Mouse (Mus musculus) embryonic facial prominence, embryonic 11.5 days (tissue): Measurements from ENCODE around the gene Mybbp1a. TPM values are rescaled to one million over a fixed set of nuclear protein-coding genes. Genes with fewer than 3 reads are reported as not detected.

Source experiments
- ATAC-seq: fragments of 200-750 bp; cut with Nextera tagmentation; replicated peaks from 2 replicates; pipeline ENCODE4 v1.8.0; 2017; ENCODE audit warnings: low read depth; ENCODE audit not compliant: insufficient number of reproducible peaks, low FRiP score, low TSS enrichment
- DNase-seq: peaks from one replicate; pipeline ENCODE4 v3.0.0-alpha.2; 2015; ENCODE audit warnings: low spot score
- H3K27ac ChIP-seq: fragments of 300-500 bp; sonication (generic); replicated peaks from 2 replicates; pipeline ENCODE4 v1.5.1; 2014; ENCODE audit warnings: mild to moderate bottlenecking, low read depth, low read length, control low read depth
- H3K27me3 ChIP-seq: fragments of 300-500 bp; sonication (generic); 2 replicates; pipeline ENCODE4 v1.6.1; 2014; ENCODE audit warnings: mild to moderate bottlenecking, low read length, moderate library complexity, mixed read lengths; ENCODE audit not compliant: control insufficient read depth, insufficient read depth
- H3K36me3 ChIP-seq: fragments of 300-500 bp; sonication (generic); replicated peaks from 2 replicates; pipeline ENCODE4 v1.6.1; 2014; ENCODE audit warnings: low read depth, mild to moderate bottlenecking, low read length, moderate library complexity, mixed read lengths; ENCODE audit not compliant: control insufficient read depth, insufficient read depth
- H3K4me1 ChIP-seq: fragments of 300-500 bp; sonication (generic); 2 replicates; pipeline ENCODE4 v1.6.1; 2014; ENCODE audit warnings: low read length, mixed read lengths; ENCODE audit not compliant: control insufficient read depth, insufficient read depth
- H3K4me2 ChIP-seq: fragments of 300-500 bp; sonication (generic); 2 replicates; pipeline ENCODE4 v1.6.1; 2014; ENCODE audit warnings: low read depth, mild to moderate bottlenecking, control low read depth, low read length, moderate library complexity
- H3K4me3 ChIP-seq: fragments of 300-500 bp; sonication (generic); 2 replicates; pipeline ENCODE4 v1.5.1; 2014; ENCODE audit warnings: low read depth, low read length, control low read depth
- H3K9ac ChIP-seq: fragments of 300-500 bp; sonication (generic); replicated peaks from 2 replicates; pipeline ENCODE4 v1.6.1; 2014; ENCODE audit warnings: mild to moderate bottlenecking, control low read depth, low read length
- H3K9me3 ChIP-seq: fragments of 300-500 bp; sonication (generic); replicated peaks from 2 replicates; pipeline ENCODE4 v1.6.1; 2016; ENCODE audit warnings: mild to moderate bottlenecking, low read length, inconsistent platforms, mixed read lengths; ENCODE audit not compliant: control insufficient read depth
- whole genome bisulfite sequencing: fragments of 180-500 bp; shearing (Covaris S2); extraction: QIAGEN DNeasy Blood & Tissue Kit; methylation state at CpG from one replicate; pipeline ENCODE4 v1.1.7; 2014; 5-methylcytosine and 5-hydroxymethylcytosine counted together
- polyA plus RNA-seq: library from polyadenylated mRNA; unstranded; fragments of >200 nt; fragmentation: Nextera tagmentation; extraction: Ambion mirVana; gene quantifications from 2 replicates; pipeline ENCODE4 v1.2.1, GENCODE M21; 2014

Gene Mybbp1a
- polyA plus RNA-seq, result 171 and 191 TPM in 2 replicates

DNA sequence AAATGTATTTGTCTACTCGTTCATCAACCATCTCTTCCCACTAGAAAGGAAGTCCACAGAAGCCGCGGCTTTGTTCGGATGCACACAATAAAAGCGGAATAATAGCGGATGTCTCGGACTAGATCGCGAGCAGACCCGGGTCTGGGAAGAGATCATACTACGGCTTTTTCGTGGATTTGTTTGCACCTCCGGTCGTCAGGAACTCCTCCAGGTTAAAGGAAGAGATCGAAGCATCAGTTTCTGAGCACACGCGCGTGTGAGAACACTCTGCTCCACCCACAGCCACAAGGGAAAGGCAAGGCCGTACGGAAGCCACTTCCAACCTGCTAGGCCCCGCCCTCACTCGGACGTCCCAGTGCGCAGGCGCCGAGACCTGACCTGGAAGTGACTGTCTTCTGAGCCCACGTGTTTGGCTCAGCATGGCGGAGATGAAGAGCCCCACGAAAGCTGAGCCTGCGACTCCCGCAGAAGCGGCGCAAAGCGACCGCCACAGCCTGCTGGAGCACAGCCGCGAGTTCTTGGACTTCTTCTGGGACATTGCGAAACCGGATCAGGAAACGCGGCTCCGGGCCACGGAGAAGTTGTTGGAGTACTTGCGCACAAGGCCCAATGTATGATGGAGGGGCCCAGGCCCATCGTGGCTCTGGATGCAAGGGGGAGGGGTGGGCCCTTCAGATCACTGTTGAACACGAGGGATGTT is at the start of gene Mybbp1a:
Gene Mybbp1a (plus strand): TSS at position 391 of the 700 bp plus-strand sequence.
- DNase-seq (peak; percentile 98), ATAC-seq (peak; percentile 86)
- H3K27me3 ChIP-seq, result no peaks in the 10 kb centered on the region
- peak within 1 kb of the TSS; percentile 85 for H3K4me2 ChIP-seq
- peak within 1 kb of the TSS; percentile 90 for H3K9ac ChIP-seq
- H3K27ac ChIP-seq, result peak within 1 kb of the TSS; percentile 53
- under 1% methylated on average over 46 of the region's 46 CpGs for WGBS
- H3K4me1 ChIP-seq, result no peaks in the 10 kb centered on the region; the same call in 1 of the 2 replicates
- H3K9me3 ChIP-seq, result no peaks in the 10 kb centered on the region
- H3K4me3 ChIP-seq, result peak within 1 kb of the TSS; percentile 89
- H3K36me3 ChIP-seq, result peaks cover 13% of the 10 kb centered on the region

DNA sequence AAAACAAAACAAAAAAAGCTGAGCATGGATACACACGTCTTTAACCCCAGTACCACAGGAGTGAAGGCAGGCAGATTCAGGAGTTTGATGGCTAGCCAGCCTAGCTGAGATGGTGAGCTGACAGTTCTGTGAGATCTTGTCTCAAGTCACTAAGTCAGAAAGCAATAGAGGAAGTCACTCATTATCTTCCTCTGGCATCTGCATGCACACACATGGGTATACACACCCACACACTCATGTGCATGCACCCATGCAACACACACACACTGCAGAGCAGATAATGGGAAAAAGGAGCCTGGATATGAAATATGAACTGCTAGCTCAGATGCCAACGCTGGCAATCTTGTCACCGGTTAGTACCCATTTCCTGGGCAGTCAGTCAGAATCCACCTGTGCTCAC is 47.9 kb upstream of the Mybbp1a start:
- Histone ChIP-seq H3K4me3 (no peak overlapping the region), H3K9ac (no peak overlapping the region), H3K27ac (no peak overlapping the region), H3K36me3 (no peaks in the 10 kb centered on the region), H3K4me1 (no peaks in the 10 kb centered on the region), H3K4me2 (no peak overlapping the region), H3K9me3 (no peaks in the 10 kb centered on the region), H3K27me3 (no peaks in the 10 kb centered on the region)
- DNase-seq (no peak), ATAC-seq (no peak)
- WGBS, result 83% methylated on average over 3 of the region's 3 CpGs

DNA sequence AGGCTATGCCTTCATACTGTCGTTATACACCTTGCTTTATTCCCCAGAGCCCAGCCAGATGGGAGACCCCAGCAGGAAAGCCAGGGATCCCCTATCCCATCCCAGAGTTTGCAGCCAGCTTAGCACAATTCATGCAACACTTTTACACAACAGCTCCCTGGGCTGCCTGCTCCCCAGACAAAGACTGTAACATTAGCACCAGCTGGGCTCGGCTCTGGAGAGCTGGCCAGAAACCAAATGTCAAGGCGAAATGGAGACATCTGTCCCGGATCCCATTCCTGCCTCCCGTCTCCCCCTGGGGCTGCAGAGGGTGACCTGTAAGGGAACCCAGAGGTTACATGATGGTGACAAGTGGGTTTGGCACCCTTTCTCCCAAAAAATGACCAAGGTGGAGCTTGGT is 47.5 kb upstream of the Mybbp1a start:
- H3K4me1 ChIP-seq, result no peaks in the 10 kb centered on the region
- H3K9ac ChIP-seq, result no peak overlapping the region
- no peaks in the 10 kb centered on the region for H3K9me3 ChIP-seq
- DNase-seq (no peak), ATAC-seq (no peak)
- H3K27ac ChIP-seq, result no peak overlapping the region
- 59% methylated on average over 5 of the region's 5 CpGs for WGBS
- no peaks in the 10 kb centered on the region for H3K36me3 ChIP-seq
- H3K27me3 ChIP-seq, result no peaks in the 10 kb centered on the region
- no peak overlapping the region for H3K4me3 ChIP-seq
- H3K4me2 ChIP-seq, result no peak overlapping the region

DNA sequence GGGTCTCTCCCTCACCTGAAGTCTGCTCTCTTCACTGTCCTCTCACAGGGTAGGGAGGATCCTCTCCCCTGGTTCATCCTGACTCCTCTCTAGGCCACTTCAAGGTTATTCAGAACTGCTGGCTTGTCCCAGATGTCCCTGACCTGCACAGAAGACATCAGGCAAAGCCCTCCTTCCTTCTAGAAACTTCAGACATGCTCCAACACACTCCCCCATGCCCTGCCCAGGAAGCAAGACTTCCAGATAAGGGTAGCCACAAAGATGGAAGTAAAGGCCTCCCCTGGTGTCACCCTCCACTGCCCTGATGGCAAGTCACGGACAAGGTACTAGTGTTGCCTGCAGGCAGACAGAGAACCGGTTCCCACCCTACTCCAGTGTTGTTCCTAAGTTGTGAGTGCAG is 46.5 kb upstream of the Mybbp1a start:
- no peak for DNase-seq
- 62% methylated on average over 2 of the region's 2 CpGs for WGBS
- Histone ChIP-seq H3K9me3 (no peaks in the 10 kb centered on the region), H3K4me2 (no peak overlapping the region), H3K36me3 (no peaks in the 10 kb centered on the region), H3K4me3 (no peak overlapping the region), H3K4me1 (no peaks in the 10 kb centered on the region), H3K27me3 (no peaks in the 10 kb centered on the region), H3K27ac (no peak overlapping the region), H3K9ac (no peak overlapping the region)
- ATAC-seq, result no peak

DNA sequence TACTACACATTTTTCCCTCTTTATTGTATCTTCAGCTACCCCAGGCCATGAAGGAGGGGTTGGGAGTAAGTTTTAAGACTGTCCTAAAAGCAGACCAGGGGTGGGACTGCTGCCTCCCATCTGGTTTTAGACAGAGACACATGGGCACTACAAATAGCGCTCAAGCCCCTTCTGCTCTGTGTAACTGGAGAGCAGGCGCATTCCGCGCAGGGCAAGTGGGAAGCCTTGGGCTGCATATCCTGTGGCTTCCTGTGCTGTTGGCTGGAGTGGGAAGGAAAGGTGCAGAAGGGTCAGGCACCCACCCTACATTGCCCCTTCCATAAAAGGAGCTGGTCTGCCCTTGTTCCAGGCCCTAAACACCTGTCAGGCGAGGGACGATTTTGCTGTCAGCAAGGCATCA is 45.5 kb upstream of the Mybbp1a start:
- no peak for ATAC-seq
- H3K9ac ChIP-seq, result no peak overlapping the region; the same call in 1 of the 2 replicates
- 72% methylated on average over 6 of the region's 6 CpGs for WGBS
- no peaks in the 10 kb centered on the region for H3K36me3 ChIP-seq
- no peak overlapping the region for H3K4me3 ChIP-seq
- DNase-seq, result peak; percentile 27
- no peak overlapping the region for H3K27ac ChIP-seq
- no peaks in the 10 kb centered on the region for H3K9me3 ChIP-seq
- no peaks in the 10 kb centered on the region for H3K27me3 ChIP-seq
- H3K4me2 ChIP-seq, result no peak overlapping the region
- no peaks in the 10 kb centered on the region for H3K4me1 ChIP-seq

DNA sequence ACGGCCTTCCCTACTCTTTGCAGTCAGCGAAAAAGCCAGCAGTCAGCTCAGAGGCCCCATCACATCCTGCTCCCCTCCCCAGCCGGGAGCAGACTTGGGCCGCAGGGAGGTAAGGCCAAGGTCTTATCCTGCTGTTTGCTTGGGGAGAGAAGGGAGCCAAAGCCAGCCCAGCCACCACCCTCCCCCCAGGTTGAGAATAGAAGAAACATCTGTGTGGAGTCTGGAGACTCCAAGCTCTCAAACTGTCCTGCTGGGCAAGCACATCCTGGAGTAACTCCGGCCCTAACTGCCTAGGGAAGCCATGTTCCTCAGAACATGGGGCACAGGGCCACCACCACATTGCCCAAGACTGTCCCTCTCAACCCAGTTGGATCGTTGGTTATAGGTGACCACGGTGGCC is 44.5 kb upstream of the Mybbp1a start:
- Histone ChIP-seq H3K4me1 (no peaks in the 10 kb centered on the region), H3K27me3 (no peaks in the 10 kb centered on the region), H3K4me3 (no peak overlapping the region), H3K36me3 (no peaks in the 10 kb centered on the region), H3K9ac (no peak overlapping the region), H3K27ac (no peak overlapping the region), H3K4me2 (no peak overlapping the region), H3K9me3 (no peaks in the 10 kb centered on the region)
- no peak for ATAC-seq
- DNase-seq, result no peak
- WGBS, result 81% methylated on average over 7 of the region's 7 CpGs

DNA sequence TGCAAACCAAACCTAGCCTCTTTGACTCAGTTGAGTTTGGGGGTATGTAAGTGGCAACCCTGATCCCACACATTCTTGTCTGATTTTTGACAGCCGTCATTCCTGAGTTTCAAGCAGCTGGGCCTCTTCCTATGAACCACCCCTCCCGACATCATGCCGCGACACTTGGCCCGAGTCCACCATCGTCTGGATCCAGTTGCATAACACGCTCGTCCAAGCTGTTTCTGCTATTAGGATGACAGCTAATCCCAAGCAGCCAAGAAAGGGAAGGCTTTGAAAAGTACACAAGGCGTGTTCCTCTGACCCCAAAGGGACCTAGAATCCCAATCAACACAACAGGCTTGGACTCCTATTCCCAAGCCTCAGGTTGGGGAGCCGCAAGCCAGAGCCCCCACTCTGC is 44.1 kb upstream of the Mybbp1a start:
- H3K27ac ChIP-seq, result no peak overlapping the region
- H3K36me3 ChIP-seq, result no peaks in the 10 kb centered on the region
- H3K4me3 ChIP-seq, result no peak overlapping the region
- no peaks in the 10 kb centered on the region for H3K9me3 ChIP-seq
- no peak overlapping the region for H3K4me2 ChIP-seq
- DNase-seq (no peak), ATAC-seq (no peak)
- H3K9ac ChIP-seq, result no peak overlapping the region
- 83% methylated on average over 10 of the region's 10 CpGs for WGBS
- no peaks in the 10 kb centered on the region for H3K4me1 ChIP-seq
- no peaks in the 10 kb centered on the region for H3K27me3 ChIP-seq

DNA sequence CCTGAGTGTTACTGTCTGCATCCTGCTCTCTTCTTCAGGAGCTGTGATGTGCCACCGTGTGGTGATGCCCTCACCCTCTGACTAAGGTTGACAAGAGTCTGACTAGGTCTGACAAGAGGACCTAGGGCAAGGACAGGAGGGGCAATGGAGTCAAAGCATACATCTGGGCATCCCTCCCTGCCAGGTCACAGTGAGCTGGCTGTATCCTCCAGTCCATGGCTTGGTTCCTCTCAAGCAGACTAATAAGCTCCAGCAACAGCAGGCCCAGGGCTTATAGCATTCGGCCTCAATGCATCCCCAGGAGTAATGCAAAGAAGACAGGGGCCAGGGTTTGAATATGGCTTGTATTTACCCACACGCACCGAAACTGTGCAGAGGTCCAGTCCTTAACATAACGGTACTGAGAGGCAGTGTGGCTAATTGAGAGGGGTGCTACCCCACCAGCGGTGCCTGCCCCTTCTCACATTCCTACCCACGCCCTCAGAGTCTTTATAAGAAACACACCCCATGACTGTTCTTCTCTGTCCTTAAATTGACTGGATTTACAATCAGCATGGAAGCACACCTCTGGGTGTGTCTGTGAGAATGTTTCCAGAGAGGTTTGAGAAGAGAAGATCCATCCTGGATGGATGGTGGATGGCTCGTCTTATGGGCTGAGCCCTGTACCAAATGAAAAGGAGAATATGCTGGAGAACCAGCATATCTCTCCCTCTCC is 43.2 kb upstream of the Mybbp1a start:
- WGBS, result 84% methylated on average over 8 of the region's 8 CpGs
- H3K27me3 ChIP-seq, result no peaks in the 10 kb centered on the region
- no peaks in the 10 kb centered on the region for H3K9me3 ChIP-seq
- no peak overlapping the region for H3K9ac ChIP-seq
- no peak for ATAC-seq
- no peaks in the 10 kb centered on the region for H3K4me1 ChIP-seq
- H3K36me3 ChIP-seq, result no peaks in the 10 kb centered on the region
- DNase-seq, result no peak
- H3K4me2 ChIP-seq, result no peak overlapping the region
- no peak overlapping the region for H3K27ac ChIP-seq
- H3K4me3 ChIP-seq, result no peak overlapping the region
